Mouse (Mus musculus) left cerebral cortex, adult 18-20 months (tissue): ENCODE measurements around the gene Ctu2. TPM values are rescaled to one million over a fixed set of nuclear protein-coding genes. Genes with fewer than 3 reads are reported as not detected.
A peak's percentile ranks its signal among the peaks of the same experiment; 100 is the strongest.

Experiments used
- DNase-seq, 2 experiments: peaks; one replicate each; pipeline ENCODE4 v3.0.0; 2021 to 2022; ENCODE audit warnings: low spot score in 2 of 2, mixed read lengths in 1 of 2
- total RNA-seq, 2 experiments: library from RNA; stranded (reverse); gene quantifications; 2 replicates each; pipeline ENCODE4 v1.2.3; 2021

Ctu2 gene
- total RNA-seq, 2 experiments from 2014 or later = 25.4 to 28.7 TPM

- DNase-seq = peak; percentile 77 to 80
These were observed 31.7 kb upstream of the Ctu2 start for GRCm38 (mm10) chr8:122444058-122444748.

- DNase-seq = no peak
These were observed 30.7 kb upstream of the Ctu2 start for GRCm38 (mm10) chr8:122445203-122445602.

- DNase-seq = no peak
These were observed 24.7 kb upstream of the Ctu2 start for GRCm38 (mm10) chr8:122451161-122451703.

- DNase-seq = no peak
These were observed 23.8 kb upstream of the Ctu2 start for GRCm38 (mm10) chr8:122452154-122452553.

- no peak for DNase-seq
These were observed 21.5 kb upstream of the Ctu2 start for GRCm38 (mm10) chr8:122454409-122454808.

GRCm38 (mm10) chr8:122457171-122457570, 18.8 kb upstream of the Ctu2 start:
- DNase-seq = no peak

- no peak for DNase-seq
These were observed 16.6 kb upstream of the Ctu2 start for GRCm38 (mm10) chr8:122459218-122459900.

GRCm38 (mm10) chr8:122459990-122460389, 16.0 kb upstream of the Ctu2 start:
- DNase-seq = no peak

- peak in 1 of 2 experiments; percentile 44 for DNase-seq
These were observed 15.1 kb upstream of the Ctu2 start, which contains the start of gene Snai3 for GRCm38 (mm10) chr8:122460524-122461472. Snai3 (minus strand) TSS chr8:122460733.

GRCm38 (mm10) chr8:122461473-122462148, 14.3 kb upstream of the Ctu2 start:
- peak; percentile 74 to 85 for DNase-seq

GRCm38 (mm10) chr8:122462510-122462909, 13.4 kb upstream of the Ctu2 start:
- DNase-seq = no peak

- no peak for DNase-seq
These were observed 12.0 kb upstream of the Ctu2 start for GRCm38 (mm10) chr8:122463651-122464640.

GRCm38 (mm10) chr8:122464985-122465384, 11.0 kb upstream of the Ctu2 start:
- DNase-seq = no peak

GRCm38 (mm10) chr8:122467816-122468215, 8.1 kb upstream of the Ctu2 start:
- peak in 1 of 2 experiments; percentile 20 for DNase-seq

GRCm38 (mm10) chr8:122469407-122469806, 6.5 kb upstream of the Ctu2 start:
- DNase-seq = no peak

- no peak for DNase-seq
These were observed 6.0 kb upstream of the Ctu2 start for GRCm38 (mm10) chr8:122469965-122470364.

- no peak for DNase-seq
These were observed 5.3 kb upstream of the Ctu2 start for GRCm38 (mm10) chr8:122470691-122471090.

- DNase-seq = no peak
These were observed 2.0 kb upstream of the Ctu2 start for GRCm38 (mm10) chr8:122473911-122474421.

GRCm38 (mm10) chr8:122474951-122475560, 887 bp upstream of the Ctu2 start:
- peak; percentile 18 to 45 for DNase-seq
